Mouse (Mus musculus): ENCODE measurements around the gene Slc6a1. TPM values are rescaled to one million over a fixed set of nuclear protein-coding genes. Genes with fewer than 3 reads are reported as not detected.

Slc6a1 gene
- total RNA-seq, 2 experiments from 2014 or later, result 0.06 TPM; not detected in 1

- intact Hi-C loops (cut with DNase I), result loop anchor here (1.0 to 2.0 kb wide), 2 partner anchors 119 to 253 kb away; no protein-coding TSS in a partner anchor
- DNase-seq (ENCODE audit: low spot score), result no peak
Observed at GRCm38 (mm10) chr6:114343740-114344139, 61.3 kb downstream of the Slc6a1 start.

GRCm38 (mm10) chr6:114345156-114345555 is 62.7 kb downstream of the Slc6a1 start:
- no peak for DNase-seq (ENCODE audit: low spot score)
- intact Hi-C loops (cut with DNase I), result loop anchor here (2.0 to 5.0 kb wide), 3 partner anchors 57 to 120 kb away; no protein-coding TSS in a partner anchor

DNA sequence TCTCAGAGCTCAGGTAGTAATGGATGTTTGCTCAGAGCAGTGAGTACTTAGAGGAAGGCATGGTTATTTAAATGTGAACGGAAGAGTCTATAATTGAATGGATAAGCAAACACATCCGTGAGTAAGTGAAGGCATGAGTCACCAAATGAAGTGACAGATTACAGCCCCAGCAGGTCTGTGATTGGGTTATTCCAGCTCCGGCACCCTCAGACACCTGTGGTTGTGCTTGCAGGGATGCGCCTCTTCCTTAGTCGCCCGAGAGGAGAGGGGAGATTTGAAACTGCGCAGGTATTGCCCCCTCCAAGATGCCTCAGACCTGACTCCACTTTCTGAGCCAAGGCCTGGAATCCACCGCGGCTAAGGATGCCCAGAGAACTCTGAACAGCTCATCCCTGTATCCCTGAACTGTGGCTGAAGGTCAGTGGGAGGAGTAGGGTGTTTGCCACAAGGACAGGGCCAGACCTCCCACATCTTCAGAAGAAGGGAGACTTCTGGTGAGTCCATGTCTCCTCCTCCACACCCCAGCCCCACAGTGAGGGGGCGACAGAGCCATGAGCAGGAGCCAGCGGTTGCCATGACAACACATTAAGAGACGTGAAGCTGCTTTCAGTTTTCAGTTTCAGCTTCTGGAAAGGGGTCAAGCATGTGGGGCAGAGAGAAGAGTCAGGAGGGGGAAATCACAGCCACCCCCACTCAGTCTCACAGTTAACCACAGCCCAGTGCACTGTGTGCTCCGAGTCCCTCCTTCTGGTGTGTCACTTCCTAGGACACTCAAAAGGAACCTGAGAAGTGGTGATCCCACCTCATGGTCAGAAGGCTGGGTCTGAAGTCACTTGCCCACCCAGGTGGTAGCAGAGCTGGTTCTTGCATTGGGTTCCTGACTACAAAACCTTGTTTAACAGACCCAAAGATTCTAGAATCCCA is 65.7 kb downstream of the Slc6a1 start:
- intact Hi-C loops (cut with DNase I), result loop anchor here (2.0 to 5.0 kb wide), 3 partner anchors 54 to 351 kb away; no protein-coding TSS in a partner anchor
- DNase-seq (ENCODE audit: low spot score), result no peak

GRCm38 (mm10) chr6:114354635-114355034 is 72.2 kb downstream of the Slc6a1 start:
- DNase-seq (ENCODE audit: low spot score), result no peak
- intact Hi-C loops (cut with DNase I), result no loop called here

GRCm38 (mm10) chr6:114358171-114358570 is 75.7 kb downstream of the Slc6a1 start:
- peak; percentile 14 for DNase-seq (ENCODE audit: low spot score)
- intact Hi-C loops (cut with DNase I), result no loop called here

GRCm38 (mm10) chr6:114362355-114362754 is 79.9 kb downstream of the Slc6a1 start:
- intact Hi-C loops (cut with DNase I), result no loop called here
- no peak for DNase-seq (ENCODE audit: low spot score)

DNA sequence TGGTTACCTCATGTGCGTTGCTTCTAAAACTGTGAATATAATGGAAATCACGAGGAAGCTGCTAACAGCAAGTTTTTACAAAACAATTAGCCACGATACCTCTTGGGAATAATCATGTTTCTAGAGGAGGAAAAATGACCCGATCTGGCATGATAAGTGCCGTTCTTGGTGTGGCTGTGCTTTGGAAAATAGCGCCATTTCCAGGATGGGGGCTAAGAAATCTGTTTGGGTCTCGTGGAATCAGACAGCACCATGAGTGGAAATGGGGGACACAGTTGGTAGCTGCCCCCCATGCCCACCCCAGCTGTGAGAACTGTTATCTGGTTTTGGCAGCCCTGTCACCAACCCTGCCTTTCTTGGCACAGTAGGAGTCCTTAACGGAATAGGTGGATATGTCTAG is 81.3 kb downstream of the Slc6a1 start:
- no peak for DNase-seq (ENCODE audit: low spot score)
- intact Hi-C loops (cut with DNase I), result no loop called here

- intact Hi-C loops (cut with DNase I), result no loop called here
Observed at GRCm38 (mm10) chr6:114364734-114365133, 82.3 kb downstream of the Slc6a1 start.

GRCm38 (mm10) chr6:114366191-114366590 is 83.8 kb downstream of the Slc6a1 start:
- intact Hi-C loops (cut with DNase I), result no loop called here
- DNase-seq (ENCODE audit: low spot score), result no peak

More at GRCm38 (mm10) chr6:114364734-114365133, 82.3 kb downstream of the Slc6a1 start:
- no peak for DNase-seq (ENCODE audit: low spot score)

Other genes with a start within 250 kb of the Slc6a1 start
- gene Atp2b2, start 240.0 kb upstream of the Slc6a1 start, total RNA-seq (2021), result 1 to 10 TPM; 1.1 TPM
- gene Slc6a11, start 151.4 kb upstream of the Slc6a1 start, total RNA-seq (2021), result not detected
- gene Hrh1, start 115.3 kb downstream of the Slc6a1 start, total RNA-seq (2021), result under 1 TPM; 0.29 to 0.42 TPM